Mouse (Mus musculus): ENCODE measurements around the gene Mxi1.

- TF ChIP-seq ZC3H11A (IDR thresholded peaks at IDR 0.05; ENCODE audit: borderline replicate concordance, low read depth, low read length) (no peak), HCFC1 (IDR thresholded peaks at IDR 0.05; ENCODE audit: borderline replicate concordance, insufficient read depth, low read length) (no peak), MAFK (IDR thresholded peaks at IDR 0.05; ENCODE audit: insufficient read depth, low read depth, low read length) (no peak)
Measured at GRCm38 (mm10) chr19:53389851-53390431, 79.6 kb downstream of the Mxi1 start.

All from ES-E14 (cell line).